18 mouse cellular contexts compared by ENCODE assay signal in genomic region chr16:32010330-32010729, GRCm38 (mm10).
"Had no signal": no experiment of that assay in that cellular context is flagged by ENCODE, and none has a peak within 500 bp of the region (broad histone marks: within the 10 kb centered on the region; RNA-seq: fewer than 3 reads in every experiment).

No protein-coding gene starts in this region.

- H3K4me1 ChIP-seq: limb, embryonic 12.5 days; limb, embryonic 15.5 days; liver, embryonic 15.5 days; midbrain, embryonic 12.5 days; midbrain, embryonic 15.5 days; neural tube, embryonic 12.5 days; neural tube, embryonic 15.5 days had no signal

- H3K27me3 ChIP-seq: limb, embryonic 12.5 days; limb, embryonic 15.5 days; liver, embryonic 15.5 days; midbrain, embryonic 12.5 days; midbrain, embryonic 15.5 days; neural tube, embryonic 12.5 days; neural tube, embryonic 15.5 days had no signal

- H3K36me3 ChIP-seq: liver, embryonic 15.5 days; midbrain, embryonic 15.5 days; neural tube, embryonic 12.5 days had no signal

- H3K9ac ChIP-seq: limb, embryonic 12.5 days; limb, embryonic 15.5 days; liver, embryonic 15.5 days; midbrain, embryonic 12.5 days; midbrain, embryonic 15.5 days; neural tube, embryonic 12.5 days; neural tube, embryonic 15.5 days had no signal

- H3K4me2 ChIP-seq: limb, embryonic 12.5 days; limb, embryonic 15.5 days; liver, embryonic 11.5 days; midbrain, embryonic 12.5 days; midbrain, embryonic 15.5 days; neural tube, embryonic 12.5 days; neural tube, embryonic 15.5 days had no signal

- H3K9me3 ChIP-seq: limb, embryonic 12.5 days; limb, embryonic 15.5 days; liver, embryonic 15.5 days; midbrain, embryonic 12.5 days; midbrain, embryonic 15.5 days; neural tube, embryonic 12.5 days; neural tube, embryonic 15.5 days had no signal

- ATAC-seq: hindbrain, postnatal 0 days; inflammation-experienced regulatory T-cells, adult 6 months; midbrain, embryonic 15.5 days had no signal

- H3K27ac ChIP-seq: hindbrain, postnatal 0 days; limb, embryonic 12.5 days; limb, embryonic 15.5 days; liver, embryonic 15.5 days; midbrain, embryonic 12.5 days; midbrain, embryonic 15.5 days; neural tube, embryonic 12.5 days; neural tube, embryonic 15.5 days had no signal

- H3K4me3 ChIP-seq: limb, embryonic 12.5 days; limb, embryonic 15.5 days; liver, embryonic 15.5 days; midbrain, embryonic 12.5 days; midbrain, embryonic 15.5 days; neural tube, embryonic 12.5 days; neural tube, embryonic 15.5 days had no signal

- DNase-seq: kidney, postnatal 10 days; left cerebral cortex, postnatal 4 days; lung, adult 2 months; lung, postnatal 14 days; lung, postnatal 4 days; right cerebral cortex, postnatal 14 days; right cerebral cortex, postnatal 4 days; thymus, postnatal 25 days had no signal
